Mouse (Mus musculus) stomach, postnatal 0 days (tissue): ENCODE data around the gene Cxcl2.

ENCODE experiments used
- CTCF ChIP-seq: IDR thresholded peaks from 2 replicates; pipeline ENCODE4 v1.5.1; 2016; ENCODE audit warnings: antibody characterized with exemption, low read depth, mild to moderate bottlenecking, moderate library complexity
- EP300 ChIP-seq: optimal IDR thresholded peaks from 2 replicates; pipeline ENCODE3; 2016; ENCODE audit warnings: antibody characterized with exemption

DNA sequence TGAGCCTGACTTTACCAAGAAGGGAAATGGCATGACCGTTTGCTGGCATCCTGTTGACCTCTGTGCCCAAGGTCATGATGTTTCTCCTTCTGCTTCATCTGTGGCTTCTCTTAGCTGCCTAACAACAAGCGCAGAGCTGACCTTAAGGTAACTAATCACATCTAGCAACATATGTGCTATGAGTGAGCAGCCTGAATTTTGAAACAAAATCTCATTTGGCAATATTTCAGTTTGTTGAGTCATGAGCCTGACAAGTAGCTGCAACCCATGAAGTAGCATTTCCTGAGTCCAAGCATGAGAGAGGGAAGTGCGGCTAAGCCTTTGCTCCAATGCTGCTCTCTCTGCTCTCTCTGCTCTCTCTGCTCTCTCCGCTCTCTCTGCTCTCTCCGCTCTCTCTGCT lies 22.0 kb upstream of the Cxcl2 start:
- TF ChIP-seq CTCF (no peak), EP300 (no peak)
